Mouse (Mus musculus) cerebellum, adult 2 months (tissue): ENCODE measurements around the gene Snx8. TPM values are rescaled to one million over a fixed set of nuclear protein-coding genes. Genes with fewer than 3 reads are reported as not detected.
"Not testable (repeated sequence)": the region's sequence is repeated elsewhere in the genome, so short reads cannot be mapped to it uniquely, and the experiment has no call there.

Experiments used
- DNase-seq, 2 experiments: peaks; one replicate each; pipeline ENCODE4 v3.0.0; 2021
- H3K27ac ChIP-seq: fragments of 200-500 bp; 2 replicates; pipeline ENCODE4 v1.5.1; 2012; ENCODE audit warnings: low read length, control low read depth, inconsistent platforms; ENCODE audit not compliant: insufficient read depth
- H3K27me3 ChIP-seq: fragments of 200-500 bp; 2 replicates; pipeline ENCODE4 v1.6.1; 2012; ENCODE audit warnings: inconsistent platforms, mild to moderate bottlenecking, low read length, moderate library complexity; ENCODE audit not compliant: control insufficient read depth, insufficient read depth
- H3K4me1 ChIP-seq: fragments of 200-500 bp; 2 replicates; pipeline ENCODE4 v1.6.1; 2011; ENCODE audit warnings: low read length; ENCODE audit not compliant: control insufficient read depth, insufficient read depth
- H3K4me3 ChIP-seq: fragments of 200-500 bp; replicated peaks from 2 replicates; pipeline ENCODE3; 2011; ENCODE audit warnings: mild to moderate bottlenecking, low read depth, low read length, control low read depth; ENCODE audit not compliant: insufficient read depth
- CTCF ChIP-seq: fragments of 200-500 bp; IDR thresholded peaks from 2 replicates; pipeline ENCODE4 v1.5.1; 2011; ENCODE audit warnings: low read depth, mild to moderate bottlenecking, control low read depth, low read length, moderate library complexity, borderline replicate concordance; ENCODE audit not compliant: insufficient read depth
- POLR2A ChIP-seq: fragments of 200-500 bp; IDR thresholded peaks from 2 replicates; pipeline ENCODE4 v1.6.1; 2011; ENCODE audit warnings: low read length, control low read depth, borderline replicate concordance; ENCODE audit not compliant: insufficient read depth
- WGBS: fragments of 180-500 bp; shearing (Covaris S2); methylation state at CpG from one replicate; pipeline ENCODE4 v1.1.7; 2018; 5-methylcytosine and 5-hydroxymethylcytosine counted together
- polyA plus RNA-seq: library from polyadenylated mRNA; depleted of rRNA; stranded (reverse); fragments of >200 nt; gene quantifications from 2 replicates; pipeline ENCODE4 v1.2.3, GENCODE M21; 2012

The Snx8 gene
- polyA plus RNA-seq, 1 experiment: 15.4 TPM

DNA sequence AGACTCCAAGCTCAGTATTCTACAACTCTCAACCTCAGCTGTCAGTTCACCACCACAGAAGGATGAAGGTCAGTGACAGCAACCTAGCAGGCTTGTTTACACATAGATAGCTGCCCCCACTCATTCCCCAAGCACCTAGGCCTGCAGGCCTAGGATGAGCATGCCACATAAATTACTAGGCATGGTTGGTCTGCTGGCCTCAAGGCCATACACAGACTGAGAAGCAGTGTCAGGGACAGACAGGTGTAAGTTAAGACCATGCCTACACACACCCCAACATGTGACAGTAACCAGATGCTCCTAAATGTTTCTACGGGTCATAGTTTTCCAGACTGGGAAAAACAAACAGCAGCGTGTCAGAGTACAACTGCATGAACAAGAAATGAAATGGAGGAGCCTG, 19.6 kb downstream of the Snx8 start:
- Histone ChIP-seq H3K4me3 (no peak overlapping the region), H3K27me3 (no peaks in the 10 kb centered on the region), H3K4me1 (no peaks in the 10 kb centered on the region), H3K27ac (no peak overlapping the region)
- no peak for TF ChIP-seq CTCF
- no peak for TF ChIP-seq POLR2A
- WGBS: 96% methylated on average over 2 of the region's 2 CpGs
- no peak for DNase-seq

DNA sequence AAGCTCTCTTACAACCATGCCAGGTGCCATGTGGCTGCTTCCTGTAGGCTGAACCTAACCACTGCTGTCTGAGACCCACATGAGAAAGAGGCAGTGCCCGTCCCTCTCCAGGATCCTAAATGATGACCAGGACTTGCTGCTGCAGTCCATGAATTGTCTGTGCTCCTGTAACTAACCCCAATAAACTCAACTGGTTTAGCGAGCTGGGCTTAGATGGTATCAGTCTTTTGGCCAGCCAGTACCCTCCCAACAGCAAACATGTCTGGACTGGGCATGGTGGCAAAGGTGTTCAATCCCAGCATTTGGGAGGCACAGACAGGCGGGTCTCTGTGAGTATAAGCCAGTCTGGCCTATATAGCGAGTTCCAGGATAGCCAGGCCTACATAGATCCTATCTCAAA, 20.1 kb downstream of the Snx8 start:
- no peak for TF ChIP-seq CTCF
- TF ChIP-seq POLR2A: no peak
- 98% methylated on average over 4 of the region's 4 CpGs for WGBS
- Histone ChIP-seq H3K4me3 (no peak overlapping the region), H3K27me3 (no peaks in the 10 kb centered on the region), H3K27ac (no peak overlapping the region), H3K4me1 (no peaks in the 10 kb centered on the region)
- DNase-seq: no peak

DNA sequence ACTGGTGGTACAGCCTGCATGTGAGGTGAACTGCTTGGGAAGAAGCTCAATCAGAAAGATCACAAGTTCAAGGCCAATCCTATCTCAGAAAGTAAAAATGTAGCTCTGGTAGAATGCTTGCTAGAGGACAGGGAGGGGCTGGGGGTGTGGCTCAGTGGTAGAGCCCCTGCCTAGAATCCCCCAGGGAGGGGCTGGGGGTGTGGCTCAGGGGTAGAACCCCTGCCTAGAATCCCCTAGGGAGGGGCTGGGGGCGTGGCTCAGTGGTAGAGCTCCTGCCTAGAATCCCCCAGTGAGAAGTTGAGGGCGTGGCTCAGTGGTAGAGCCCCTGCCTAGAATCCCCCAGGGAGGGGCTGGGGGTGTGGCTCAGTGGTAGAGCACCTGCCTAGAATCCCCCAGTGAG, 20.9 kb downstream of the Snx8 start:
- H3K4me3 ChIP-seq, H3K27me3 ChIP-seq, DNase-seq, H3K4me1 ChIP-seq, H3K27ac ChIP-seq: not testable (repeated sequence)
- WGBS: 88% methylated on average over 2 of the region's 2 CpGs

DNA sequence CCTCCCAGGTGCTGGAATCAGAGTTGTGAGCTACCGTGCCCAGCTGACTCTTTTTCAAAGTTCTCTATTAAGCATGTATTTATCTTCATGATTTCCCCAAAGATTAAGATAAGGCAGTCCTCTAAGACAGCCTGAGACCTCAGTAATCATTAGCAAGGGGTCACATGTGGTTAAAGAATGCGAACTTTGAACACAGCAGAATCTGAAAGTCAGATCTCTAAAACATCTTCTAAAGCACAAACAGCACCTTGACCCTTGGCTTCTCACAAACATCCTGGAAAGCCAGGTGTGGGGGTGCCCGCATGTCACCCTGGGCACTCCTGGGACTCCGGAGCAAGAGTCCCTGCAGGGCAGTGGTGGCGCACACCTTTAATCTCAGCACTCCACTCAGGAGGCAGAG, 24.6 kb downstream of the Snx8 start:
- no peak for DNase-seq
- TF ChIP-seq CTCF (no peak), POLR2A (no peak)
- Histone ChIP-seq H3K27me3 (no peaks in the 10 kb centered on the region), H3K4me3 (no peak overlapping the region), H3K27ac (no peak overlapping the region), H3K4me1 (no peaks in the 10 kb centered on the region)
- WGBS: 97% methylated on average over 5 of the region's 5 CpGs

DNA sequence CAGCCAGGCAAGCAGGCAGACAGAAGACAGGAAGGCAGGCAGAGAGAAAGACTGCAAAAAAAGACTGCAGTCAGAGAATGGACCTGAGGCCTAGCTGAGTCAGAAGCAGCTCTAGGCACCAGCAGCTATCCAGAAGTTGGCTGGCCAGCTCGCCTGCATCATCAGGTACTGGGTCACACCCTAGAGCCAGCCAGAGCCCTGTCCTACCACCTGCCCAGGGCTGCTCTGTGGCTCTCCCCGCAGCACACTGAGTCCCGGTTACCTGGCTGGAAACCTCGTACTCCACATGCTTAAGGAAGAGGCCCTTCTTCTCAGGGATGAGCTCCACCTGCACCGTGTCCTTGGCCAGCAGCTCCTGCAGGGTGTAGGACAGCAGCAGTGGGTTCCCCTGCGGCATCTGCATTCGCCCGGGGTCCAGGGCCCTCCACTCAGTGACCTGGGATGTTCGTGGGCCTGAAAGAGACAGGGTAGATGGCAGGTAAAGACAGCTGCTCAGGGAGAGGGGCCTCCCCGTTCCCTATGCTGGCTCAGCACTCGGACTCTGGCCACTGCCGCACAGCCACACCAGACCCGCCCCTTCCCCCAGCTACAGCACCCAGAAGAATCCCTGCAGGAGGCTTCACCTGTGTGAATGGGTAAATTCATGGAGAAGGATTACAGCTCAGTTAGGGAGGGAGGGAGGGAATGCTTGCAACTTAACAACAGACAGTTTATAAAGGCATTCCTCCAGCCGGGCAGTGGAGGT, 29.0 kb downstream of the Snx8 start:
- WGBS: 79% methylated on average over 14 of the region's 14 CpGs
- no peak overlapping the region for H3K4me3 ChIP-seq
- no peaks in the 10 kb centered on the region for H3K27me3 ChIP-seq
- no peak overlapping the region for H3K27ac ChIP-seq
- DNase-seq: no peak
- no peaks in the 10 kb centered on the region for H3K4me1 ChIP-seq
- TF ChIP-seq CTCF: no peak
- TF ChIP-seq POLR2A: no peak

DNA sequence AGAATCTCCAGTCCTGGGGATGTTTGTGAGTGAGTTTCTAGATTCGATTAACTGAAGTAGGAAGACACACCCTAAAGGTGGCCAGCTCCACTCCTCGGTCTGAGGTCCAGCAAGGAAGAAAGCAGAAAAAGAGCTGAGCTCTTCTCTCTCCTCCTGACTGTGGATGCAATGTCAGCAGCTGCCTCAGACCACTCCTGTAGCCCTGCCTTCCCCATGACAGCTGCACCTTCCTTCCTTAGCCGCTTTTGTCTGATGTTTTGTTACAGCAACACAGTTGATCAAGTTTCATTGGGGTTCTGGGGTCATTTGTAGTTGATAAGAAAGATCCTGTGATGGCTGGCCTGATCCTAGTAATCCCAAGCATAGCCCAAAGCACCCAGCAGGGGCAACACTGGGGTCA, 31.6 kb downstream of the Snx8 start:
- DNase-seq: no peak
- 91% methylated on average over 3 of the region's 3 CpGs for WGBS
- no peak for TF ChIP-seq CTCF
- no peak for TF ChIP-seq POLR2A
- Histone ChIP-seq H3K27me3 (no peaks in the 10 kb centered on the region), H3K4me1 (no peaks in the 10 kb centered on the region), H3K4me3 (no peak overlapping the region), H3K27ac (no peak overlapping the region)

DNA sequence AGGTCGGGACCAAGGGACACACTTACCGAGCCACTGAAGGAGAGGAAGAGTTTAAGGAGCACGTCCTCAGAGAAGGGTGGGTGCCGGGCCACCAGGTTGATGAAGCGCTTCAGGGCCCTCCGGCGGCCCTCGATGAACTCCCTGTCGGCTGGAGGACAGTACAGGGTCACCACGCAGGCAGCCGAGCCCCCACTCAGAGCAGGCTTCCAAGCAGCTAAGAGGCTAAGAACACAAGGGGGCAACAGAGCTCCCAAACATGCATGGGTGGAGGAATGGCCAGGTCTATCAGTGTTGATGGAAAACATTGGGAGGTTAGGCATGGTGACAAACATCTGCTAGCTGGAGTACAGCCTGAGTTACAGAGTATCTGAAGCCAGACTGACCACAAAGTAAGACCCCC, 33.1 kb downstream of the Snx8 start:
- no peak overlapping the region for H3K4me3 ChIP-seq
- no peak overlapping the region for H3K27ac ChIP-seq
- DNase-seq: no peak
- no peaks in the 10 kb centered on the region for H3K27me3 ChIP-seq
- H3K4me1 ChIP-seq: no peaks in the 10 kb centered on the region
- TF ChIP-seq POLR2A (no peak), CTCF (no peak)
- WGBS: 75% methylated on average over 11 of the region's 11 CpGs

DNA sequence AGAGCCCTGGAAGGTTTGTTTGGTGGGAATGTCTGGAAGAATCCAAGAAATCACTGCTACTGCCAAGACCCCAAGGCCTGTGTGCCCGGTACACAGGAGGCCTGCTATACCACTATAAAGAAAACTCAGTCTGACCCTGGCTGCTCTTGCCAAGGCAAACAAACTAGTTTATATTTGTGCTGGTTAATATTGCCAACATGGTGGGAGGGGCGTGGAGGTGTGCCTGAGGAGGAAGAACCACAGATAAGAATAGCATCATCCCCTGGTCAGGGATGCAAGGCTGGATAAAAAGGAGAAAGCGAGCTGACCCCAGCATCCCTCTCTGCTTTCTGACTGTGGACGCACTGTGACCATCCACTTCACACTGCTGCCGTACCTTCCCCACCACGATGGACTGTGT, 36.7 kb downstream of the Snx8 start:
- TF ChIP-seq CTCF: no peak
- TF ChIP-seq POLR2A: no peak
- Histone ChIP-seq H3K4me1 (no peaks in the 10 kb centered on the region), H3K27ac (no peak overlapping the region), H3K4me3 (no peak overlapping the region), H3K27me3 (no peaks in the 10 kb centered on the region)
- DNase-seq: no peak
- WGBS: 95% methylated on average over 6 of the region's 6 CpGs
